Mouse (Mus musculus): ENCODE measurements around the gene Col23a1. TPM values are rescaled to one million over a fixed set of nuclear protein-coding genes. Genes with fewer than 3 reads are reported as not detected.
A peak's percentile ranks its signal among the peaks of the same experiment; 100 is the strongest.

Col23a1 gene
- total and polyA plus RNA-seq, 2 experiments from 2014 or later = 3.5 to 7.2 TPM

DNA sequence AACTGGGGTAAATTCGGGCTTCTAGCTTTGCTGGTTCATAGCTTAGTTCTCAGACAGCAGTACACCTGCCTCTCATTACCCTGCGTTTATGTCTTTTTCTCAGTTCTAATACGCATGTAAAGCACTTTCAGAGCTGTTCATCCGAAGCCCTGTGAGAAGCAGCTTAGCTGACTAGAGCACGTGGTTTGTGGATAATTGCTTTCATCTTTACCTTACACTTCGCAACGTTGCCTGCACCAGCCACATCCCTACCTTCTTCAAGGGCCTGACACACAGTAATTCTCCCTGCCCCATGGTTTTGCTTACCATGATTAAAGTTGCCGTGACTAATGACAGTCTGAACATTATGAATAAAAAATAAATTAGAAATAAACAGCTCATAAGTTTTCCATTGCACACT lies 22.1 kb downstream of the Col23a1 start:
- no peak overlapping the region for H3K4me3 ChIP-seq (ENCODE audit: low read depth, low read length)
- no peak for TF ChIP-seq EP300 (IDR thresholded peaks at IDR 0.05; ENCODE audit: low read depth)
- TF ChIP-seq CTCF (IDR thresholded peaks at IDR 0.05; ENCODE audit: low read depth) = no peak
- no peaks in the 10 kb centered on the region for H3K9me3 ChIP-seq (replicated peaks; ENCODE audit: control insufficient read depth, low read length)
- no peaks in the 10 kb centered on the region for H3K27me3 ChIP-seq (ENCODE audit: control insufficient read depth, insufficient read depth, low read length)
- no peaks in the 10 kb centered on the region for H3K36me3 ChIP-seq (replicated peaks; ENCODE audit: control insufficient read depth, insufficient read depth, low read length)
- H3K4me2 ChIP-seq (ENCODE audit: low read depth, low read length) = no peak overlapping the region
- DNase-seq (ENCODE audit: low spot score) (no peak), ATAC-seq (ENCODE audit: insufficient read depth, low read depth) (no peak)
- 75% methylated on average over 8 of the region's 8 CpGs for WGBS
- no peaks in the 10 kb centered on the region for H3K4me1 ChIP-seq (ENCODE audit: control insufficient read depth, insufficient read depth)
- no peak overlapping the region for H3K27ac ChIP-seq (ENCODE audit: low read depth)
- no peak overlapping the region for H3K9ac ChIP-seq (replicated peaks; ENCODE audit: low read depth, low read length)

DNA sequence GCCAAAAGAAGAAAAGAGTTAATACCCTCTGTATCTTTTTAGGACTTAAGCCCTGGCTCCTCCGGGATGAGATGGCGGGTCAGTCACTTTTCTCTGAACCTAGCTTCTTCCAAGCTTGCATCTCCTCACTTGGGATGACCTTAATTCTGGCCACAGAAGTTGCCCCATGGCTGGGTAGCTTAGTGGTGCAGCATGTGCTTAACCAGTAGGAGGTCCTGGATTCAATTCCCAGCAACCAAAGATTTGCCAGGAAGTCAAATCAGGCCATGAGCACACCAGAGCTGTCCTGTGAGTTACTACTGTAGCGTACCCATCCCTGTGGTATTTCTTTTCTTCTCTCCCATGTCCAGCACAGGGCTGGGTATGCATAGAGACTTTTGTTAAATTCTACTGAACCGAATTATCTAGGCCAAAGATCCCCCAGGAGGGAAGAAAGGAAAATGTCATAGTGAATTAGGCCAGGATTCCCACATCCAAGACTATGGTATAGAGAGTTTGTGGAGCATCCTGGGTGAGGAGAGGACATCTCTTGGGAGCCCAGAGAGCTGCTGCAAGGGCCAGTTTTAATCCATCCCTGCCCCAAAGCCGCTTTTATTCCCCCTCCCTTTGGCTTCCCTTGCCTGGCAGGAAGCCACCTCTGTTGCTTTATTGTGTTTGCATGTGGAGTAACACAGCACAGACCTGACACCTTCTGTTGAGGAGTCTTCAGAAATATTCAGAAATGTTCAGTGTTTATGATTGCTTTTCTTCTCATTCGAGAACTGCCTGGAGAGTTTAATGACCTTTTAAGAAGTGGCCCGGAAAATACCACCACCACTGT lies 26.5 kb downstream of the Col23a1 start:
- 70% methylated on average over 7 of the region's 7 CpGs for WGBS
- Histone ChIP-seq H3K4me3 (ENCODE audit: low read depth, low read length) (no peak overlapping the region), H3K27ac (ENCODE audit: low read depth) (no peak overlapping the region), H3K36me3 (replicated peaks; ENCODE audit: control insufficient read depth, insufficient read depth, low read length) (no peaks in the 10 kb centered on the region), H3K9ac (replicated peaks; ENCODE audit: low read depth, low read length) (no peak overlapping the region), H3K9me3 (replicated peaks; ENCODE audit: control insufficient read depth, low read length) (no peaks in the 10 kb centered on the region; the same call in 1 of the 2 replicates), H3K27me3 (ENCODE audit: control insufficient read depth, insufficient read depth, low read length) (no peaks in the 10 kb centered on the region), H3K4me1 (ENCODE audit: control insufficient read depth, insufficient read depth) (no peaks in the 10 kb centered on the region), H3K4me2 (ENCODE audit: low read depth, low read length) (no peak overlapping the region)
- no peak for ATAC-seq (ENCODE audit: insufficient read depth, low read depth)
- DNase-seq (ENCODE audit: low spot score) = no peak
- TF ChIP-seq CTCF (IDR thresholded peaks at IDR 0.05; ENCODE audit: low read depth) (no peak), EP300 (IDR thresholded peaks at IDR 0.05; ENCODE audit: low read depth) (no peak)

DNA sequence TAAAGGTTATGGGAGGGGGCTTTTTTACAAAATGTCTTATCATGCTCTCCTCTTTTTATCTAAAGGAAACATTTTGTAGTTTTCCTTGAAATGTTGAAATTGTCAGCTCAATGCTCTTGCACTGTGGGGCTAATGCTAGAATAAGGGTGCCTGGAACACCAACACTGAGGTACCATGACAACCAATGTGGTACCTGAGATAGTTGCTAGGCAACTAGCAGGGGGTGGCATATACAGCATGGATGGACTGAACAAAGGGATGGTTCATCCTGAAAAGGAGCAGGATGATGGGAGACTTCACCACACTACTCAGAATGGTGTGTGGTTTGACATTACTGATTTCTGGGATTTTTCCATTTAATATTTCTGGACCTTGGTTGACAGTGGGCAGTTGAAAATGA lies 30.9 kb downstream of the Col23a1 start:
- H3K27ac ChIP-seq (ENCODE audit: low read depth) = no peak overlapping the region

DNA sequence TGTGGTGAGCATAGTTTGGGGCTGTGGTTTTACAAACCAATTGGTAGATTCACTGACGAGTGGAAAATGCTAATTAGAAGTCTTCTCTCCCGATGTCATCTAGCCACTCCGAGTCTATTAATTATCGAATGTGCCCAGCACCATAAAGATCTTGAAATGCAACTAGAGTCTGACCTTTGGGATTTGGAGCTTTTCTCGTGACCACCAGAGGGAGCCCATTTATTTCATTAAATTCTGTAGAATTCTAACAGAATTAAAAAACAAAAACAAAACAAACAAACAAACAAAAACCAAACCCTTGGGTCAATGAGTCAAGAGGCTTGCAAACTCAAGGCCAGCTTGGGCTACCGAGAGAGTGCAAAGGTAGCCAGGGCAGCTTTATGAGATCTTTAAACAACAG lies 37.2 kb downstream of the Col23a1 start:
- Histone ChIP-seq H3K36me3 (replicated peaks; ENCODE audit: control insufficient read depth, insufficient read depth, low read length) (no peaks in the 10 kb centered on the region), H3K27ac (ENCODE audit: low read depth) (no peak overlapping the region), H3K9ac (replicated peaks; ENCODE audit: low read depth, low read length) (no peak overlapping the region), H3K4me2 (ENCODE audit: low read depth, low read length) (no peak overlapping the region), H3K27me3 (ENCODE audit: control insufficient read depth, insufficient read depth, low read length) (no peaks in the 10 kb centered on the region), H3K4me1 (ENCODE audit: control insufficient read depth, insufficient read depth) (no peaks in the 10 kb centered on the region), H3K9me3 (replicated peaks; ENCODE audit: control insufficient read depth, low read length) (no peaks in the 10 kb centered on the region), H3K4me3 (ENCODE audit: low read depth, low read length) (no peak overlapping the region)
- DNase-seq (ENCODE audit: low spot score) (peak; percentile 13), ATAC-seq (ENCODE audit: insufficient read depth, low read depth) (no peak)
- TF ChIP-seq EP300 (IDR thresholded peaks at IDR 0.05; ENCODE audit: low read depth) (no peak), CTCF (IDR thresholded peaks at IDR 0.05; ENCODE audit: low read depth) (peak; percentile 43)
- WGBS = 58% methylated on average over 6 of the region's 6 CpGs

More for the DNA sequence above, 30.9 kb downstream of the Col23a1 start:
- H3K27me3 ChIP-seq (ENCODE audit: control insufficient read depth, insufficient read depth, low read length) = no peaks in the 10 kb centered on the region
- H3K4me1 ChIP-seq (ENCODE audit: control insufficient read depth, insufficient read depth) = no peaks in the 10 kb centered on the region
- no peak overlapping the region for H3K4me3 ChIP-seq (ENCODE audit: low read depth, low read length)
- no peak overlapping the region for H3K4me2 ChIP-seq (ENCODE audit: low read depth, low read length)
- no peak for TF ChIP-seq EP300 (IDR thresholded peaks at IDR 0.05; ENCODE audit: low read depth)
- TF ChIP-seq CTCF (IDR thresholded peaks at IDR 0.05; ENCODE audit: low read depth) = no peak
- H3K9me3 ChIP-seq (replicated peaks; ENCODE audit: control insufficient read depth, low read length) = no peaks in the 10 kb centered on the region; the same call in 1 of the 2 replicates
- no peak for ATAC-seq (ENCODE audit: insufficient read depth, low read depth)
- no peaks in the 10 kb centered on the region for H3K36me3 ChIP-seq (replicated peaks; ENCODE audit: control insufficient read depth, insufficient read depth, low read length)
- no peak overlapping the region for H3K9ac ChIP-seq (replicated peaks; ENCODE audit: low read depth, low read length)
- DNase-seq (ENCODE audit: low spot score) = no peak

DNA sequence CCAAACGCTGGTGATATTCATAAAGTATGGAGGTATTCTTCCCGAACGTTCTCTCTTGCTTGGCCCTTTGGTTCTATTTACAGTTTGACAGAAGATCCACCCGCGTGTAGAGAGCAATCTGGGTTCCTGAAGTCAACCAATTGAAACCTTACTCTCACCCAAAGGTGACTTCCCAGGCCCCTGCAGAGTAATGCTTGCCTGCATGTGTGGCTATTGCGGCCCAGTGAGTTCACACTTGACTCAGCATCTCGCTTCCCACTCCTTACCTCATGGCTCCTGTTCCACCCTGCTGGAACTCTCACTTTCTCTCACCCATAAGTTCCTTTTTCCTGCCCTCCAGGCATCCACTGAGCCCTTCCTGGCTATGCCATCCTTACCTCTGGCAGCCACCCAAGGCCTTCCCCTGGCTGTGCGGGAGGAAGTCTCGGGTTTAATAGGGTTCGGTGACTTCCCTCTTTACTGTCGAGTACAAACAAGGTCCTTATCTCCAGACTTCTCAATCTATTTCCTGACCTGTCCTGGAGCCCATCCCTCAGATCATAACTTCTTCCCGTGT lies 38.7 kb downstream of the Col23a1 start:
- TF ChIP-seq CTCF (IDR thresholded peaks at IDR 0.05; ENCODE audit: low read depth) (no peak), EP300 (IDR thresholded peaks at IDR 0.05; ENCODE audit: low read depth) (no peak)
- no peak overlapping the region for H3K4me3 ChIP-seq (ENCODE audit: low read depth, low read length)
- no peak overlapping the region for H3K4me2 ChIP-seq (ENCODE audit: low read depth, low read length)
- 0 out of 2 replicates have a peak, but pooled peaks cover 7% of the 10 kb centered on the region for H3K9me3 ChIP-seq (replicated peaks; ENCODE audit: control insufficient read depth, low read length)
- no peak for ATAC-seq (ENCODE audit: insufficient read depth, low read depth)
- no peaks in the 10 kb centered on the region for H3K27me3 ChIP-seq (ENCODE audit: control insufficient read depth, insufficient read depth, low read length)
- no peak overlapping the region for H3K9ac ChIP-seq (replicated peaks; ENCODE audit: low read depth, low read length)
- no peaks in the 10 kb centered on the region for H3K36me3 ChIP-seq (replicated peaks; ENCODE audit: control insufficient read depth, insufficient read depth, low read length)
- DNase-seq (ENCODE audit: low spot score) = no peak
- H3K27ac ChIP-seq (ENCODE audit: low read depth) = no peak overlapping the region
- WGBS = 62% methylated on average over 12 of the region's 12 CpGs
- H3K4me1 ChIP-seq (ENCODE audit: control insufficient read depth, insufficient read depth) = no peaks in the 10 kb centered on the region

Measured in heart, postnatal 0 days (tissue).